Mouse (Mus musculus): ENCODE results near the gene Slc22a14.

Gene Slc22a14

GRCm38 (mm10) chr9:119206666-119207065 is 158.7 kb downstream of the Slc22a14 start:
- DNase-seq (ENCODE audit: low spot score in 2 of 2): no peak

- no peak for DNase-seq (ENCODE audit: low spot score in 2 of 2)
Measured at GRCm38 (mm10) chr9:119205756-119206155, 159.6 kb downstream of the Slc22a14 start.

GRCm38 (mm10) chr9:119203617-119204016 is 161.7 kb downstream of the Slc22a14 start:
- no peak for DNase-seq (ENCODE audit: low spot score in 2 of 2)

- no peak for DNase-seq (ENCODE audit: low spot score in 2 of 2)
Measured at GRCm38 (mm10) chr9:119201653-119202052, 163.7 kb downstream of the Slc22a14 start.

- DNase-seq (ENCODE audit: low spot score in 2 of 2): no peak
Measured at GRCm38 (mm10) chr9:119199151-119199861, 166.0 kb downstream of the Slc22a14 start.

GRCm38 (mm10) chr9:119192202-119192990 is 173.0 kb downstream of the Slc22a14 start:
- DNase-seq (ENCODE audit: low spot score in 2 of 2): peak; percentile 32 to 37

GRCm38 (mm10) chr9:119181241-119181728 is 184.1 kb downstream of the Slc22a14 start:
- DNase-seq (ENCODE audit: low spot score in 2 of 2): peak in 1 of 2 experiments; percentile 6

GRCm38 (mm10) chr9:119179292-119179691 is 186.1 kb downstream of the Slc22a14 start:
- DNase-seq (ENCODE audit: low spot score in 2 of 2): no peak

GRCm38 (mm10) chr9:119167608-119168007 is 197.7 kb downstream of the Slc22a14 start:
- DNase-seq (ENCODE audit: low spot score in 2 of 2): no peak

- DNase-seq (ENCODE audit: low spot score in 2 of 2): no peak
Measured at GRCm38 (mm10) chr9:119165548-119165947, 199.8 kb downstream of the Slc22a14 start.

GRCm38 (mm10) chr9:119164743-119165142 is 200.6 kb downstream of the Slc22a14 start:
- no peak for DNase-seq (ENCODE audit: low spot score in 2 of 2)

- no peak for DNase-seq (ENCODE audit: low spot score in 2 of 2)
Measured at GRCm38 (mm10) chr9:119160689-119161088, 204.7 kb downstream of the Slc22a14 start.

- no peak for DNase-seq (ENCODE audit: low spot score in 2 of 2)
Measured at GRCm38 (mm10) chr9:119158861-119159260, 206.5 kb downstream of the Slc22a14 start, which contains the start of gene Gm47289. TSS of gene Gm47289 (plus strand) at chr9:119159161.

GRCm38 (mm10) chr9:119156278-119157201 is 208.8 kb downstream of the Slc22a14 start, which contains the start of gene Acaa1b:
TSS of gene Acaa1b (minus strand) at chr9:119157093.
- peak; percentile 71 to 74 for DNase-seq (ENCODE audit: low spot score in 2 of 2)

- no peak for DNase-seq (ENCODE audit: low spot score in 2 of 2)
Measured at GRCm38 (mm10) chr9:119155826-119156225, 209.5 kb downstream of the Slc22a14 start.

- DNase-seq (ENCODE audit: low spot score in 2 of 2): no peak
Measured at GRCm38 (mm10) chr9:119155416-119155815, 209.9 kb downstream of the Slc22a14 start.

GRCm38 (mm10) chr9:119151751-119152150 is 213.6 kb downstream of the Slc22a14 start:
- DNase-seq (ENCODE audit: low spot score in 2 of 2): no peak

GRCm38 (mm10) chr9:119149601-119150000 is 215.8 kb downstream of the Slc22a14 start:
- no peak for DNase-seq (ENCODE audit: low spot score in 2 of 2)

- DNase-seq (ENCODE audit: low spot score in 2 of 2): no peak
Measured at GRCm38 (mm10) chr9:119146098-119146770, 219.1 kb downstream of the Slc22a14 start.

- no peak for DNase-seq (ENCODE audit: low spot score in 2 of 2)
Measured at GRCm38 (mm10) chr9:119145638-119146037, 219.7 kb downstream of the Slc22a14 start.

GRCm38 (mm10) chr9:119145137-119145536 is 220.2 kb downstream of the Slc22a14 start:
- no peak for DNase-seq (ENCODE audit: low spot score in 2 of 2)

Measured in right cerebral cortex, adult 2 months (tissue).